19 mouse cellular contexts compared by ENCODE assay signal in the genomic region with DNA sequence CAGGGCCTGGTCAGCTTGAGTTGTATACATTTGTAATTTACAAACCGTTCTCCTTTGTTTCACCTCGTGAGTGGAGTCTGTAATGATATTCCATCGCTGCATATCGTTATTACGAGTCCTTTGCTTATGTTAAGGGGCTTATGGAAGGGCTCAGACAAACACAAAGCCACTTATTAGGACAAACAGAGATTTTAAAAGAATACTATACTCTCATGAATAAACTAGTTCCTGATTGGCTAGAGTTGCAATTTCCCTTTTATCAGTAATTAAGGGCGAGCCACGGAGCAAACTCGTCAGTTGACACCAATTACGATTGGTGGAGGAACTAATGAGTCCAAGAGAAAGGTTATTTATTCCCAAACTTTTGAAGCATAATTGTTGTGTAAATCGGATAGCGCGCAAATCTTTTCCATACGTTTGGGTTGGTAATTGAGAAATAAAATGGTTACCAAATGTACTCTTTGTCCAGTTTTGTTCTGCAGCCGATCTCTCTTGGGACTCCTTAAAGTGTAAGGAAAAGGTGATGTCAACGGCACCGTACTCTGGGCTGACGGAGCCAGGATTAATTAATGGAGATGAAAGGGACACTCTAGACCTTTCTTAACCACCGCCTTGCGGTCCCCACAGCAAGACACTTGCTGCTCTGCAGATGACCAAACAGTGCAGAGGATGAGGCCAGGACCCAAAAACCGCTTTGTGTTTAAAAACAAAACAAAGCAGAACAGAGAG. TPM values are rescaled to one million over a fixed set of nuclear protein-coding genes. Genes with fewer than 3 reads are reported as not detected.
DNase-seq lines count a peak whose midpoint lies in the region; ATAC-seq lines count a peak whose summit lies in the region.
"Had no signal": no experiment of that assay in that cellular context is flagged by ENCODE, and none has a peak within 500 bp of the region (broad histone marks: within the 10 kb centered on the region; RNA-seq: fewer than 3 reads in every experiment).

No protein-coding gene starts in this region.

- H3K4me1 ChIP-seq in kidney, embryonic 14.5 days (ENCODE audit: control insufficient read depth, insufficient read depth, low read length), result 0 out of 2 replicates have a peak, but pooled peaks cover 4% of the 10 kb centered on the region
- peaks cover 6% of the 10 kb centered on the region; the same call in 1 of the 2 replicates for H3K4me1 ChIP-seq in forebrain, embryonic 11.5 days (replicated peaks; ENCODE audit: control insufficient read depth, insufficient read depth, low read length)
- peaks cover 8% of the 10 kb centered on the region for H3K4me1 ChIP-seq in limb, embryonic 11.5 days (ENCODE audit: control insufficient read depth, insufficient read depth, low read length)
- H3K4me1 ChIP-seq: stomach, embryonic 15.5 days had no signal

- WGBS in kidney, embryonic 14.5 days, result 52% methylated on average over 20 of the region's 20 CpGs
- WGBS in forebrain, embryonic 11.5 days, result 35% methylated on average over 20 of the region's 20 CpGs
- WGBS in limb, embryonic 11.5 days, result 28% methylated on average over 20 of the region's 20 CpGs

- no peak overlapping the region for H3K4me3 ChIP-seq in kidney, embryonic 14.5 days (ENCODE audit: low read length)
- H3K4me3 ChIP-seq in forebrain, embryonic 11.5 days (ENCODE audit: low read depth, low read length), result no peak overlapping the region
- no peak overlapping the region for H3K4me3 ChIP-seq in limb, embryonic 11.5 days (ENCODE audit: low read depth, low read length)
- H3K4me3 ChIP-seq: erythroblast, embryonic 14.5 days; heart, adult 2 months; neural tube, embryonic 13.5 days; stomach, embryonic 15.5 days had no signal

- peaks cover 3% of the 10 kb centered on the region; the same call in 1 of the 2 replicates for H3K27me3 ChIP-seq in kidney, embryonic 14.5 days (ENCODE audit: control insufficient read depth, insufficient read depth, low read length)
- peaks cover 13% of the 10 kb centered on the region for H3K27me3 ChIP-seq in forebrain, embryonic 11.5 days (ENCODE audit: control insufficient read depth, insufficient read depth, low read length)
- no peaks in the 10 kb centered on the region for H3K27me3 ChIP-seq in limb, embryonic 11.5 days (ENCODE audit: control insufficient read depth, insufficient read depth, low read length)
- H3K27me3 ChIP-seq: CH12.LX; neural tube, embryonic 13.5 days; stomach, embryonic 15.5 days had no signal

- no peak for DNase-seq in kidney, postnatal 36 days
- DNase-seq in embryo, embryonic 11 days, result peak; percentile 54
- peak; percentile 66 for DNase-seq in forebrain, embryonic 11.5 days (ENCODE audit: low spot score)
- peak; percentile 63 for DNase-seq in limb, embryonic 11.5 days (ENCODE audit: low spot score)
- DNase-seq in adipocyte (ENCODE audit: low spot score), result no peak
- no peak for DNase-seq in gastrocnemius, postnatal 4 days (ENCODE audit: low spot score in 2 of 2)
- DNase-seq: cerebellum, postnatal 25 days; heart, adult 2 months; spleen, adult 18-20 months had no signal

- H3K4me2 ChIP-seq in kidney, embryonic 14.5 days (replicated peaks; ENCODE audit: low read depth, low read length), result no peak overlapping the region
- H3K4me2 ChIP-seq in forebrain, embryonic 11.5 days (ENCODE audit: low read depth, low read length, severe bottlenecking), result peak overlapping the region; percentile 31; the same call in 1 of the 2 replicates
- peak overlapping the region; percentile 34 for H3K4me2 ChIP-seq in limb, embryonic 11.5 days (ENCODE audit: low read depth, severe bottlenecking)
- H3K4me2 ChIP-seq: hindbrain, embryonic 14.5 days; neural tube, embryonic 13.5 days; stomach, embryonic 15.5 days had no signal

- no peaks in the 10 kb centered on the region for H3K9me3 ChIP-seq in kidney, embryonic 14.5 days (ENCODE audit: control insufficient read depth, low read length)
- H3K9me3 ChIP-seq in forebrain, embryonic 11.5 days (ENCODE audit: control insufficient read depth, low read length), result no peaks in the 10 kb centered on the region
- no peaks in the 10 kb centered on the region for H3K9me3 ChIP-seq in limb, embryonic 11.5 days (ENCODE audit: control insufficient read depth, low read length)
- H3K9me3 ChIP-seq: neural tube, embryonic 13.5 days; stomach, embryonic 15.5 days had no signal

- H3K27ac ChIP-seq in kidney, embryonic 14.5 days (ENCODE audit: low read depth, low read length), result no peak overlapping the region
- H3K27ac ChIP-seq in forebrain, embryonic 11.5 days (ENCODE audit: low read depth, low read length), result no peak overlapping the region
- peak overlapping the region; percentile 44; the same call in 1 of the 2 replicates for H3K27ac ChIP-seq in limb, embryonic 11.5 days (replicated peaks; ENCODE audit: low read depth, low read length)
- H3K27ac ChIP-seq: heart, adult 2 months; hindbrain, embryonic 14.5 days; liver, embryonic 14.5 days; neural tube, embryonic 13.5 days; stomach, embryonic 15.5 days had no signal

- no peak overlapping the region for H3K9ac ChIP-seq in kidney, embryonic 14.5 days (ENCODE audit: low read depth, low read length)
- H3K9ac ChIP-seq in forebrain, embryonic 11.5 days (ENCODE audit: low read length), result no peak overlapping the region
- H3K9ac ChIP-seq in limb, embryonic 11.5 days (ENCODE audit: low read length), result peak overlapping the region; percentile 32; the same call in 1 of the 2 replicates
- H3K9ac ChIP-seq: hindbrain, embryonic 14.5 days; liver, embryonic 14.5 days; neural tube, embryonic 13.5 days; stomach, embryonic 15.5 days had no signal

- peak; percentile 71 for ATAC-seq in kidney, embryonic 14.5 days (ENCODE audit: low FRiP score, low TSS enrichment)
- ATAC-seq in forebrain, embryonic 11.5 days (replicated peaks; ENCODE audit: low FRiP score), result peak; percentile 71
- 0 out of 2 replicates have a peak, but pooled peaks have one; percentile 24 for ATAC-seq in limb, embryonic 11.5 days (ENCODE audit: insufficient number of reproducible peaks, low FRiP score, low TSS enrichment, low read depth)
- ATAC-seq in activated CD4-positive, CD25-positive, alpha-beta regulatory T cell, adult 4 months, result no peak
- ATAC-seq: intestine, postnatal 0 days; lung, postnatal 0 days had no signal

- no peaks in the 10 kb centered on the region for H3K36me3 ChIP-seq in kidney, embryonic 14.5 days (ENCODE audit: control insufficient read depth, insufficient read depth, low read length)
- H3K36me3 ChIP-seq in forebrain, embryonic 11.5 days (ENCODE audit: control insufficient read depth, insufficient read depth, low read length), result no peaks in the 10 kb centered on the region
- H3K36me3 ChIP-seq in limb, embryonic 11.5 days (ENCODE audit: control insufficient read depth, insufficient read depth, low read length), result no peaks in the 10 kb centered on the region
- H3K36me3 ChIP-seq: neural tube, embryonic 13.5 days; stomach, embryonic 15.5 days had no signal

RNA-seq across cellular contexts. Expression of a gene that starts 18.5 kb away (rescaled TPM):
- 49.0 and 64.6 TPM in 2 replicates for polyA plus RNA-seq in kidney, embryonic 14.5 days (2014; fragmentation: Nextera tagmentation; extraction: Ambion mirVana)
- polyA plus RNA-seq in forebrain, embryonic 11.5 days (2014; fragmentation: Nextera tagmentation; extraction: Ambion mirVana), result 50.4 and 52.8 TPM in 2 replicates
- 95.7 and 100 TPM in 2 replicates for polyA plus RNA-seq in limb, embryonic 11.5 days (2014; fragmentation: Nextera tagmentation; extraction: Ambion mirVana)
- 10 to 100 TPM; 29.2 to 31.3 TPM for total RNA-seq in gastrocnemius, postnatal 4 days (2021)
- polyA plus RNA-seq in activated CD4-positive, CD25-positive, alpha-beta regulatory T cell, adult 4 months (2017; shearing (Covaris generic)), result 10 to 100 TPM in 1 of 2 experiments, 1 to 10 TPM in 1; 8.6 to 12.0 TPM

Comparison
In these comparisons a context has a peak if more than half of its experiments do, and no peak if none do; other contexts are left out.
1. DNase-seq: peak in embryo, embryonic 11 days (single experiment), forebrain, embryonic 11.5 days (single experiment) and limb, embryonic 11.5 days (single experiment); none in kidney, postnatal 36 days (0 of 2), adipocyte (single experiment) and gastrocnemius, postnatal 4 days (0 of 2).